ENCODE assay signal across 8 mouse cellular contexts in the genomic region with DNA sequence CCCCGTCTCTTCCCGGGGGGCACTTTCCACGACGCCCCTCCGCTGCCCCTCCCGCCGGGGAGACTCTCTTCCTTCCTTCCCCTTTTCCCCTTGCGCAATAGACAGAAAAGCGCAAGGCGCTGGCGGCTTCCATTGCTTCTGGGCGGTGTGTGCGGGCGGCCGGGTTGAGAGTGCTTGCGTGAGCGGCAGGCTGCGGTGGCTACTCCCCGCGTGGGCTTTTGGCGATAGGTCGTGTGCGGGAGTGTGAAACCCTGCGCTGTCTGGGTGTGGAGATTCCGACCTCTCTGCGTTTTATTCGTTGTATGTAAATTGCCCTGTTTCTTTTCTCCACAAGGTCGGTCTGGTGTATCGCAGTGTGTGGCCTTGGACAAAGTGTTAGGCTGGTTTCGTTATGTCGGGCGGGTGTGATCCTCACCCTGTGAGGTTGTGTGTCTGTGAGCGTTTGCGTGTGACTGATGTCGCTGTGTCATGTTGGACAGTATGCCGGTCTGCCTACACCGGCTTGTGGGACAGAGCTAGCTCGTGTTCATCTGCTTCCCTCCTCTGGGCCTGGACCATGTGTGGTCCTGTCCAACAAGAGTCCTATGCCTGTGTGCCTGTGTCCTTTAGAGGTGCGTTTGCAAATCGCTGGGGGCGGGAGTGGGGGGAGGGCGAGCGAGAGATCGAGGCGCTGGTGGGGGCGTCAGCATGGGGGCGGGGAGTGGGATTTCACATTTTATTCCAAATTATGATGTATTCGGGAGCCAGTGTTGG. TPM values are rescaled to one million over a fixed set of nuclear protein-coding genes. Genes with fewer than 3 reads are reported as not detected.
DNase-seq lines count a peak whose midpoint lies in the region; ATAC-seq lines count a peak whose summit lies in the region.

No protein-coding gene starts in this region.

- peak overlapping the region; percentile 40 for H3K4me3 ChIP-seq in embryonic facial prominence, embryonic 13.5 days
- H3K4me3 ChIP-seq in heart, embryonic 11.5 days (ENCODE audit: low read depth, low read length), result peak overlapping the region; percentile 56
- peak overlapping the region; percentile 68 for H3K4me3 ChIP-seq in liver, embryonic 16.5 days (ENCODE audit: low read depth, low read length)

- no peaks in the 10 kb centered on the region for H3K36me3 ChIP-seq in embryonic facial prominence, embryonic 13.5 days
- no peaks in the 10 kb centered on the region for H3K36me3 ChIP-seq in heart, embryonic 11.5 days (ENCODE audit: control insufficient read depth, insufficient read depth, low read length)
- H3K36me3 ChIP-seq in liver, embryonic 16.5 days (ENCODE audit: control insufficient read depth, insufficient read depth), result 0 out of 2 replicates have a peak, but pooled peaks cover 3% of the 10 kb centered on the region

- H3K9ac ChIP-seq in embryonic facial prominence, embryonic 13.5 days, result peak overlapping the region; percentile 57
- H3K9ac ChIP-seq in heart, embryonic 11.5 days (ENCODE audit: low read depth, low read length), result peak overlapping the region; percentile 90
- peak overlapping the region; percentile 85 for H3K9ac ChIP-seq in liver, embryonic 16.5 days (ENCODE audit: low read depth, low read length)

- peaks cover 16% of the 10 kb centered on the region for H3K4me1 ChIP-seq in embryonic facial prominence, embryonic 13.5 days
- peaks cover 14% of the 10 kb centered on the region for H3K4me1 ChIP-seq in heart, embryonic 11.5 days (ENCODE audit: control insufficient read depth, insufficient read depth, low read length)
- peaks cover 34% of the 10 kb centered on the region for H3K4me1 ChIP-seq in liver, embryonic 16.5 days (ENCODE audit: control insufficient read depth, low read depth, low read length)

- no peaks in the 10 kb centered on the region for H3K9me3 ChIP-seq in embryonic facial prominence, embryonic 13.5 days
- H3K9me3 ChIP-seq in heart, embryonic 11.5 days (replicated peaks; ENCODE audit: control insufficient read depth, low read length), result no peaks in the 10 kb centered on the region
- no peaks in the 10 kb centered on the region for H3K9me3 ChIP-seq in liver, embryonic 16.5 days (replicated peaks; ENCODE audit: control insufficient read depth, low read length)

- peak; percentile 33 to 40 for DNase-seq in CD8-positive naive resting alpha-beta T cell, adult 2 months (ENCODE audit: low read depth in 2 of 2, low spot score in 2 of 2)
- peak; percentile 48 to 56 for DNase-seq in kidney, adult 8-10 months
- DNase-seq in neural tube, embryonic 10.5 days (ENCODE audit: extremely low spot score, low spot score), result peak; percentile 78
- DNase-seq in adipocyte (ENCODE audit: low spot score), result no peak

- peak overlapping the region; percentile 64 for H3K4me2 ChIP-seq in embryonic facial prominence, embryonic 13.5 days
- peak overlapping the region; percentile 75 for H3K4me2 ChIP-seq in heart, embryonic 11.5 days
- peak overlapping the region; percentile 76 for H3K4me2 ChIP-seq in liver, embryonic 16.5 days (ENCODE audit: low read depth, low read length)

- peaks cover 99% of the 10 kb centered on the region for H3K27me3 ChIP-seq in embryonic facial prominence, embryonic 13.5 days
- peaks cover 71% of the 10 kb centered on the region for H3K27me3 ChIP-seq in heart, embryonic 11.5 days (ENCODE audit: control insufficient read depth, insufficient read depth, low read length)
- H3K27me3 ChIP-seq in liver, embryonic 16.5 days (ENCODE audit: control insufficient read depth, insufficient read depth, low read depth, low read length), result peaks cover 2% of the 10 kb centered on the region

- peak; percentile 37 for ATAC-seq in activated CD4-positive, CD25-positive, alpha-beta regulatory T cell, adult 4 months
- ATAC-seq in embryonic facial prominence, embryonic 13.5 days (ENCODE audit: insufficient number of reproducible peaks, insufficient read depth, low FRiP score, low TSS enrichment, low read depth), result no peak
- peak; percentile 68 for ATAC-seq in heart, embryonic 11.5 days (replicated peaks; ENCODE audit: insufficient number of reproducible peaks, low FRiP score, low TSS enrichment)
- ATAC-seq in liver, embryonic 16.5 days (ENCODE audit: low read depth), result peak; percentile 44

- under 1% methylated on average over 48 of the region's 48 CpGs for WGBS in embryonic facial prominence, embryonic 13.5 days
- under 1% methylated on average over 46 of the region's 48 CpGs for WGBS in heart, embryonic 11.5 days (ENCODE audit: insufficient replicate concordance)
- WGBS in liver, embryonic 16.5 days (ENCODE audit: insufficient replicate concordance), result under 1% methylated on average over 47 of the region's 48 CpGs

- H3K27ac ChIP-seq in embryonic facial prominence, embryonic 13.5 days, result peak overlapping the region; percentile 55
- H3K27ac ChIP-seq in heart, embryonic 11.5 days (ENCODE audit: low read depth, low read length), result peak overlapping the region; percentile 88
- peak overlapping the region; percentile 98 for H3K27ac ChIP-seq in liver, embryonic 16.5 days (ENCODE audit: low read length)

RNA-seq across cellular contexts. Expression of a gene that starts 0.9 kb away (rescaled TPM):
- polyA plus RNA-seq in activated CD4-positive, CD25-positive, alpha-beta regulatory T cell, adult 4 months (2017; shearing (Covaris generic)), result not detected
- polyA plus RNA-seq in embryonic facial prominence, embryonic 13.5 days (2015; fragmentation: Nextera tagmentation; extraction: Ambion mirVana), result 1.4 and 1.7 TPM in 2 replicates
- polyA plus RNA-seq in heart, embryonic 11.5 days (2014; fragmentation: Nextera tagmentation; extraction: Ambion mirVana), result 10.1 and 14.1 TPM in 2 replicates
- polyA plus RNA-seq in liver, embryonic 16.5 days (2015; fragmentation: Nextera tagmentation; extraction: Ambion mirVana), result 17.1 and 17.8 TPM in 2 replicates

RNA-seq across cellular contexts. Expression of a gene that starts 31.4 kb away (rescaled TPM):
- 10 to 100 TPM; 31.4 to 40.8 TPM for polyA plus RNA-seq in activated CD4-positive, CD25-positive, alpha-beta regulatory T cell, adult 4 months (2017; shearing (Covaris generic))
- 8.7 and 12.3 TPM in 2 replicates for polyA plus RNA-seq in embryonic facial prominence, embryonic 13.5 days (2015; fragmentation: Nextera tagmentation; extraction: Ambion mirVana)
- 57.3 and 66.1 TPM in 2 replicates for polyA plus RNA-seq in heart, embryonic 11.5 days (2014; fragmentation: Nextera tagmentation; extraction: Ambion mirVana)
- 25.1 and 28.2 TPM in 2 replicates for polyA plus RNA-seq in liver, embryonic 16.5 days (2015; fragmentation: Nextera tagmentation; extraction: Ambion mirVana)

RNA-seq across cellular contexts. Expression of a gene that starts 57.1 kb away (rescaled TPM):
- 1 to 10 TPM; 6.0 to 6.7 TPM for polyA plus RNA-seq in activated CD4-positive, CD25-positive, alpha-beta regulatory T cell, adult 4 months (2017; shearing (Covaris generic))
- 12.4 and 12.5 TPM in 2 replicates for polyA plus RNA-seq in embryonic facial prominence, embryonic 13.5 days (2015; fragmentation: Nextera tagmentation; extraction: Ambion mirVana)
- 15.1 and 15.3 TPM in 2 replicates for polyA plus RNA-seq in heart, embryonic 11.5 days (2014; fragmentation: Nextera tagmentation; extraction: Ambion mirVana)
- polyA plus RNA-seq in liver, embryonic 16.5 days (2015; fragmentation: Nextera tagmentation; extraction: Ambion mirVana), result 10.2 and 10.4 TPM in 2 replicates
